Mouse (Mus musculus): ENCODE data around the gene Ifna15. TPM values are rescaled to one million over a fixed set of nuclear protein-coding genes. Genes with fewer than 3 reads are reported as not detected.
A peak's percentile ranks its signal among the peaks of the same experiment; 100 is the strongest.

Gene Ifna15
- polyA plus RNA-seq, 1 experiment from 2014 or later = not detected

DNA sequence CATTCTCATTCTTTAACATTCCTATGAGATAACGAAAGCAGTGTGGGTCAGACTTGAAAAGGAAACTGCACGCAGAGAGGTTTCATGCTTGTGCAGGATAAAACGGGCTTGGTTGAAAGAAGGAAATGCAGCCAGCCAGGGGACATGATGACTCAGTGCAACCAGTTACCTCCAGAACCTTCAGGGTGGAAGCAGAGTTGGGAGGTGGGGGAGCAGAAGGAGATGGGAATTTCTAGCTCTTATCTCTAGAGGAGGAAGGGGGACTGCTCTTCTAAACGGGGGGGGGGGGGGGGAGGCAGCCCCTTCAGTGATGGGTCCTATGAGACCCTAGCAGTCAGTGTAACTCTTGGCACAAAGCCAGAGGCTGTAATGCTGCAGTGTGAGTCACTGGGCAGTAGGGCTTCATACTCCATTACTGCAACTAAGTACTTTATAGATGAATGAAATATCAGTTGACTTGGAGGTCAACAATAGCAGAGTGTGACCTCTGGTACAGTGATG lies 42.3 kb downstream of the Ifna15 start:
- peak overlapping the region; percentile 48 for H3K4me2 ChIP-seq (replicated peaks; ENCODE audit: low read depth)
- H3K9me3 ChIP-seq (ENCODE audit: control insufficient read depth) = no peaks in the 10 kb centered on the region
- 8% methylated on average over 4 of the region's 4 CpGs for WGBS

DNA sequence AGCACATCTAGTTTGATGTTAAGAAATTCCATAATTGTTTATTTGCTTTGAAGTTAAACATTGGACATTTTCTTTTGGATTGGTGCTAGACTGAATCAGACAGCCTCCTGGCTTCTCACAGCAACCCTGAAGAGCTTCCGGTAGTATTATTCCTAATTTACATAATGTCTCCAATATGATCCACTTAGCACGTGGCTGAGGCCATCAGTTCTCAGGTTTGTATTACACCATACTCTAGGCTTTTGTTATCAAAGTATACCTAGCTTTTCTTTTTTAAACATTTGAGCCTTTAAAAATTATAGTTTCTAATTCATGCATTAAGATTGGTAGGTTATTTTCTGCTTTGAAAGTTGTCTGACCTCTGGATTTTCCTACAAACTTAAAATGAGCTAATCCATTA lies 42.8 kb downstream of the Ifna15 start:
- Histone ChIP-seq H3K36me3 (ENCODE audit: control insufficient read depth, insufficient read depth) (no peaks in the 10 kb centered on the region), H3K27me3 (replicated peaks; ENCODE audit: control insufficient read depth, insufficient read depth, low read length) (no peaks in the 10 kb centered on the region), H3K9me3 (ENCODE audit: control insufficient read depth) (no peaks in the 10 kb centered on the region), H3K4me3 (ENCODE audit: low read depth, low read length) (no peak overlapping the region), H3K27ac (ENCODE audit: low read depth, low read length) (no peak overlapping the region), H3K4me1 (replicated peaks; ENCODE audit: control insufficient read depth, insufficient read depth, low read length) (no peaks in the 10 kb centered on the region), H3K4me2 (replicated peaks; ENCODE audit: low read depth) (peak overlapping the region; percentile 48), H3K9ac (ENCODE audit: low read depth, low read length) (no peak overlapping the region)
- no peak for ATAC-seq
- no peak for TF ChIP-seq CTCF (IDR thresholded peaks at IDR 0.05; ENCODE audit: low read depth)
- WGBS = 45% methylated on average over 2 of the region's 2 CpGs

More for the DNA sequence above, 42.3 kb downstream of the Ifna15 start:
- Histone ChIP-seq H3K27ac (ENCODE audit: low read depth, low read length) (no peak overlapping the region), H3K4me1 (replicated peaks; ENCODE audit: control insufficient read depth, insufficient read depth, low read length) (no peaks in the 10 kb centered on the region), H3K4me3 (ENCODE audit: low read depth, low read length) (no peak overlapping the region), H3K36me3 (ENCODE audit: control insufficient read depth, insufficient read depth) (no peaks in the 10 kb centered on the region), H3K27me3 (replicated peaks; ENCODE audit: control insufficient read depth, insufficient read depth, low read length) (no peaks in the 10 kb centered on the region), H3K9ac (ENCODE audit: low read depth, low read length) (no peak overlapping the region)
- peak; percentile 56; the same call in 1 of the 2 replicates for ATAC-seq
- TF ChIP-seq CTCF (IDR thresholded peaks at IDR 0.05; ENCODE audit: low read depth) = no peak

DNA sequence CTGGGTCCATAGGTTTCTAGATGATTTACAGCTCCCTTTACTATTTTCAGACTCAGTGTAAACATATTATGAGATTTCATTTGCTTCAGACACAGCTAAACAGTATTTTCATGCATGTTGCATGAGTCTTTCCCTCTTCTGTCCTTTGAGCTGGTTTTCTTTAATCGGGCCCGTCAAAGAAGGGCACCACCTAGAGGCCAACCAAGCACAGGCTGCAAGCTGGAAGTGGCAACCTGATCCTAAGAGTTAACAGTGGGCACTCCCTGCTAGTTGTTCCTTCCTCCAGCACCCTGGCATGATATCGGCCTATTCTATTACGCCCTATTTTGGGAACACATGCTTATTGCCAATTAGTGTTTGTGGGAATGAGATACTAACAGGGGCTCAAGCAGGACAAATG lies 43.6 kb downstream of the Ifna15 start:
- Histone ChIP-seq H3K27ac (ENCODE audit: low read depth, low read length) (no peak overlapping the region), H3K4me3 (ENCODE audit: low read depth, low read length) (no peak overlapping the region), H3K9ac (ENCODE audit: low read depth, low read length) (no peak overlapping the region), H3K36me3 (ENCODE audit: control insufficient read depth, insufficient read depth) (no peaks in the 10 kb centered on the region), H3K4me1 (replicated peaks; ENCODE audit: control insufficient read depth, insufficient read depth, low read length) (no peaks in the 10 kb centered on the region), H3K9me3 (ENCODE audit: control insufficient read depth) (no peaks in the 10 kb centered on the region), H3K27me3 (replicated peaks; ENCODE audit: control insufficient read depth, insufficient read depth, low read length) (no peaks in the 10 kb centered on the region), H3K4me2 (replicated peaks; ENCODE audit: low read depth) (no peak overlapping the region)
- WGBS = 51% methylated on average over 4 of the region's 4 CpGs
- peak; percentile 78 for TF ChIP-seq CTCF (IDR thresholded peaks at IDR 0.05; ENCODE audit: low read depth)
- ATAC-seq = no peak

DNA sequence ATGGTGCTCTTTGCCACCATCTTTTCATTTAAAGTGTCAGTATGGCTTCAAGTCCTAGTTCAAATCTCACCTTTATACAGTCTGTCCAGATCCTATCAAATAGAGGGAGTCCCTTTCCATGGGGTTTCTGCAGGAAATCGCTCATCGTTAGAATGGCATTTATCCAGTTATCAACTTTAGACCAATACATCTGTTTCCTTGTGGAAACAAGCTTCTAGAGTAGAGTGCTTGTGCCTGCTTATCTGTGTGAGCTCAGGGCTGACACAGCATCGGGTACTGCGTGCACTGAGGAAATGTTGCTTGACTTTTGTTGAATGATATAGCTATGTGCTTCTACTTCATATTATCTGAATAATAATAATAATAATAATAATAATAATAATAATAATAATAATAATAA lies 44.3 kb downstream of the Ifna15 start:
- Histone ChIP-seq H3K27ac (ENCODE audit: low read depth, low read length) (no peak overlapping the region), H3K4me1 (replicated peaks; ENCODE audit: control insufficient read depth, insufficient read depth, low read length) (no peaks in the 10 kb centered on the region), H3K36me3 (ENCODE audit: control insufficient read depth, insufficient read depth) (no peaks in the 10 kb centered on the region), H3K9ac (ENCODE audit: low read depth, low read length) (no peak overlapping the region), H3K27me3 (replicated peaks; ENCODE audit: control insufficient read depth, insufficient read depth, low read length) (no peaks in the 10 kb centered on the region), H3K4me3 (ENCODE audit: low read depth, low read length) (no peak overlapping the region), H3K4me2 (replicated peaks; ENCODE audit: low read depth) (no peak overlapping the region), H3K9me3 (ENCODE audit: control insufficient read depth) (no peaks in the 10 kb centered on the region)
- ATAC-seq = no peak
- 93% methylated on average over 4 of the region's 4 CpGs for whole genome bisulfite sequencing
- no peak for TF ChIP-seq CTCF (IDR thresholded peaks at IDR 0.05; ENCODE audit: low read depth)

Other genes with a start within 250 kb of the Ifna15 start
- 6.6 and 7.4 TPM in 2 replicates for gene Hacd4, start 119.3 kb downstream of the Ifna15 start, polyA plus RNA-seq (2015; fragmentation: Nextera tagmentation; extraction: Ambion mirVana)
- gene Ifnb1, start 35.5 kb downstream of the Ifna15 start, polyA plus RNA-seq (2015; fragmentation: Nextera tagmentation; extraction: Ambion mirVana) = not detected in 2 replicates
- gene Ifna14, start 13.6 kb upstream of the Ifna15 start, polyA plus RNA-seq (2015; fragmentation: Nextera tagmentation; extraction: Ambion mirVana) = not detected in 2 replicates
- not detected in 2 replicates for gene Ifna9, start 34.1 kb upstream of the Ifna15 start, polyA plus RNA-seq (2015; fragmentation: Nextera tagmentation; extraction: Ambion mirVana)
- not detected in 2 replicates for gene Ifna12, start 45.1 kb upstream of the Ifna15 start, polyA plus RNA-seq (2015; fragmentation: Nextera tagmentation; extraction: Ambion mirVana)
- not detected in 2 replicates for gene C87499, start 76.2 kb upstream of the Ifna15 start, polyA plus RNA-seq (2015; fragmentation: Nextera tagmentation; extraction: Ambion mirVana)
- gene Ifna13, start 86.2 kb upstream of the Ifna15 start, polyA plus RNA-seq (2015; fragmentation: Nextera tagmentation; extraction: Ambion mirVana) = not detected in 2 replicates
- gene Ifna16, start 118.7 kb upstream of the Ifna15 start, polyA plus RNA-seq (2015; fragmentation: Nextera tagmentation; extraction: Ambion mirVana) = not detected in 2 replicates
- not detected in 2 replicates for gene Ifna2, start 125.7 kb upstream of the Ifna15 start, polyA plus RNA-seq (2015; fragmentation: Nextera tagmentation; extraction: Ambion mirVana)
- gene Ifnab, start 133.1 kb upstream of the Ifna15 start, polyA plus RNA-seq (2015; fragmentation: Nextera tagmentation; extraction: Ambion mirVana) = not detected in 2 replicates
- gene Gm26566, start 163.6 kb upstream of the Ifna15 start, polyA plus RNA-seq (2015; fragmentation: Nextera tagmentation; extraction: Ambion mirVana) = 0.16 and 0.43 TPM in 2 replicates
- gene Klhl9, start 164.2 kb upstream of the Ifna15 start, polyA plus RNA-seq (2015; fragmentation: Nextera tagmentation; extraction: Ambion mirVana) = 40.5 and 42.5 TPM in 2 replicates
- gene Gm13271, start 196.6 kb upstream of the Ifna15 start, polyA plus RNA-seq (2015; fragmentation: Nextera tagmentation; extraction: Ambion mirVana) = not detected in 2 replicates
- 0.20 TPM in 1 of 2 replicates, not detected in the other for gene Gm13283, start 201.9 kb upstream of the Ifna15 start, polyA plus RNA-seq (2015; fragmentation: Nextera tagmentation; extraction: Ambion mirVana)
- 0.13 TPM in 1 of 2 replicates, not detected in the other for gene Gm13290, start 215.6 kb upstream of the Ifna15 start, polyA plus RNA-seq (2015; fragmentation: Nextera tagmentation; extraction: Ambion mirVana)
- gene Gm13289, start 218.7 kb upstream of the Ifna15 start, polyA plus RNA-seq (2015; fragmentation: Nextera tagmentation; extraction: Ambion mirVana) = not detected in 2 replicates
- not detected in 2 replicates for gene Gm13272, start 221.6 kb upstream of the Ifna15 start, polyA plus RNA-seq (2015; fragmentation: Nextera tagmentation; extraction: Ambion mirVana)
- 0.18 TPM in 1 of 2 replicates, not detected in the other for gene Ifnz, start 223.9 kb upstream of the Ifna15 start, polyA plus RNA-seq (2015; fragmentation: Nextera tagmentation; extraction: Ambion mirVana)
- gene Gm13276, start 227.5 kb upstream of the Ifna15 start, polyA plus RNA-seq (2015; fragmentation: Nextera tagmentation; extraction: Ambion mirVana) = not detected in 2 replicates
- gene Gm13277, start 230.4 kb upstream of the Ifna15 start, polyA plus RNA-seq (2015; fragmentation: Nextera tagmentation; extraction: Ambion mirVana) = not detected in 2 replicates
- not detected in 2 replicates for gene Gm13278, start 233.3 kb upstream of the Ifna15 start, polyA plus RNA-seq (2015; fragmentation: Nextera tagmentation; extraction: Ambion mirVana)
- not detected in 2 replicates for gene Gm13275, start 236.2 kb upstream of the Ifna15 start, polyA plus RNA-seq (2015; fragmentation: Nextera tagmentation; extraction: Ambion mirVana)
- gene Gm13279, start 239.2 kb upstream of the Ifna15 start, polyA plus RNA-seq (2015; fragmentation: Nextera tagmentation; extraction: Ambion mirVana) = not detected in 2 replicates
- gene Gm13285, start 241.4 kb upstream of the Ifna15 start, polyA plus RNA-seq (2015; fragmentation: Nextera tagmentation; extraction: Ambion mirVana) = 0.37 and 0.42 TPM in 2 replicates
- not detected in 2 replicates for gene Gm13287, start 245.0 kb upstream of the Ifna15 start, polyA plus RNA-seq (2015; fragmentation: Nextera tagmentation; extraction: Ambion mirVana)
- gene Gm13288, start 247.3 kb upstream of the Ifna15 start, polyA plus RNA-seq (2015; fragmentation: Nextera tagmentation; extraction: Ambion mirVana) = not detected in 2 replicates